Mouse (Mus musculus): ENCODE data around the gene Fam160a1.

DNA sequence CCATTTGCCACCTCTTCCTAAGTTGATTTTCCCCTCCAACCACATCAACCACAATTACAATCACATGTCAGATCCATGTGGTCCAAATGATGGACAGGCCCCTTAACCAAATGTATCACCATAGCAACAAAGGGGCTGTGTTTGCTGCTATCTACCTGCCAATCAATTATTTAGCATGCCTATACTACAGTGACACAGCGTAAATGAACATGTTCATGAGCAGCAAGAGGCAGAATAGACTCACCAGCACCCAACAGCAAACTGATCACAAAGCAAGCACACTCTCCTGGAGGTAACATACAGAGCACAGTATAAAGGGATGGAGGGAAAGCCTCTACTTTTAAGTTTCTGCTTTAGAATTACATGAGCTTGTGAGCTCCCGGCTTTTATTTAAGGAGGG lies 36.8 kb downstream of the Fam160a1 start:
- TF ChIP-seq CTCF (IDR thresholded peaks at IDR 0.05; ENCODE audit: control insufficient read depth, insufficient read depth, insufficient replicate concordance, low read depth, low read length) = no peak
- TF ChIP-seq POLR2A (IDR thresholded peaks at IDR 0.05; ENCODE audit: control insufficient read depth, low read depth, low read length) = no peak
